Mouse (Mus musculus) fibroblast of lung, adult 2 months (primary cell): ENCODE data around the gene Hunk.

Experiments
- DNase-seq: peaks from one replicate; pipeline ENCODE4 v3.0.0-alpha.2; 2011; ENCODE audit warnings: low read depth

The Hunk gene

GRCm38 (mm10) chr16:90505680-90506079 is 119.9 kb downstream of the Hunk start:
- DNase-seq: no peak

- peak; percentile 42 for DNase-seq
These were observed 125.9 kb downstream of the Hunk start for GRCm38 (mm10) chr16:90511551-90512296.

GRCm38 (mm10) chr16:90517041-90517440 is 131.2 kb downstream of the Hunk start:
- no peak for DNase-seq

- no peak for DNase-seq
These were observed 132.4 kb downstream of the Hunk start for GRCm38 (mm10) chr16:90518232-90518631.

GRCm38 (mm10) chr16:90518732-90519295 is 133.0 kb downstream of the Hunk start:
- no peak for DNase-seq

- no peak for DNase-seq
These were observed 135.6 kb downstream of the Hunk start for GRCm38 (mm10) chr16:90521191-90521950.

GRCm38 (mm10) chr16:90521951-90522255 is 136.1 kb downstream of the Hunk start:
- DNase-seq: no peak

- no peak for DNase-seq
These were observed 136.8 kb downstream of the Hunk start for GRCm38 (mm10) chr16:90522575-90522974.

GRCm38 (mm10) chr16:90523373-90523772 is 137.6 kb downstream of the Hunk start:
- DNase-seq: no peak

GRCm38 (mm10) chr16:90523894-90524293 is 138.1 kb downstream of the Hunk start:
- no peak for DNase-seq

GRCm38 (mm10) chr16:90524393-90524792 is 138.6 kb downstream of the Hunk start:
- DNase-seq: no peak

- peak; percentile 10 for DNase-seq
These were observed 147.4 kb downstream of the Hunk start for GRCm38 (mm10) chr16:90533119-90533673.

GRCm38 (mm10) chr16:90534591-90534990 is 148.8 kb downstream of the Hunk start:
- DNase-seq: no peak

GRCm38 (mm10) chr16:90538926-90539325 is 153.1 kb downstream of the Hunk start:
- no peak for DNase-seq

GRCm38 (mm10) chr16:90541191-90541590 is 155.4 kb downstream of the Hunk start:
- DNase-seq: no peak

- DNase-seq: no peak
These were observed 156.6 kb downstream of the Hunk start for GRCm38 (mm10) chr16:90542383-90542782.

GRCm38 (mm10) chr16:90544175-90544574 is 158.4 kb downstream of the Hunk start:
- no peak for DNase-seq

- no peak for DNase-seq
These were observed 159.7 kb downstream of the Hunk start for GRCm38 (mm10) chr16:90545509-90545908.

GRCm38 (mm10) chr16:90546591-90546990 is 160.8 kb downstream of the Hunk start:
- no peak for DNase-seq

GRCm38 (mm10) chr16:90547996-90548395 is 162.2 kb downstream of the Hunk start:
- DNase-seq: no peak
